Mouse (Mus musculus) MEL (cell line): ENCODE data around the gene Lect2. TPM values are rescaled to one million over a fixed set of nuclear protein-coding genes. Genes with fewer than 3 reads are reported as not detected.

ENCODE experiments used
- DNase-seq: peaks from one replicate; pipeline ENCODE4 v3.0.0; 2011; ENCODE audit warnings: low read depth, low spot score
- H3K27ac ChIP-seq: 2 replicates; pipeline ENCODE4 v1.5.1; 2012; ENCODE audit warnings: low read depth, mild to moderate bottlenecking, control low read depth, low read length, moderate library complexity; ENCODE audit not compliant: control insufficient read depth
- H3K27me3 ChIP-seq, 2 experiments: fragments of 150-350 bp in 1 of 2; sonication (generic) in 1 of 2; 2 replicates each; pipeline ENCODE4 v1.6.1; 2012; ENCODE audit warnings: low read length in 2 of 2, mild to moderate bottlenecking in 2 of 2, improper control_type of control experiment in 1 of 2, moderate library complexity in 1 of 2; ENCODE audit not compliant: insufficient read depth in 2 of 2, control insufficient read depth in 1 of 2
- H3K36me3 ChIP-seq, 2 experiments: 2 replicates each; pipeline ENCODE4 v1.6.1; 2012 to 2014; ENCODE audit warnings: low read length in 2 of 2, improper control_type of control experiment in 1 of 2, inconsistent platforms in 1 of 2, mild to moderate bottlenecking in 1 of 2; ENCODE audit not compliant: insufficient read depth in 2 of 2, control insufficient read depth in 1 of 2
- H3K4me1 ChIP-seq, 2 experiments: fragments of 150-350 bp in 1 of 2; sonication (generic) in 1 of 2; 2 replicates each; pipeline ENCODE4 v1.6.1; 2012; ENCODE audit warnings: low read length in 2 of 2, improper control_type of control experiment in 1 of 2, mild to moderate bottlenecking in 1 of 2; ENCODE audit not compliant: insufficient read depth in 2 of 2, control insufficient read depth in 1 of 2
- H3K4me3 ChIP-seq, 2 experiments: fragments of 150-350 bp in 1 of 2; sonication (generic) in 1 of 2; 2 replicates each; pipeline ENCODE4 v1.5.1; 2012; ENCODE audit warnings: low read depth in 2 of 2, low read length in 2 of 2, mild to moderate bottlenecking in 2 of 2, moderate library complexity in 2 of 2, control low read depth in 1 of 2, improper control_type of control experiment in 1 of 2; ENCODE audit not compliant: control insufficient read depth in 1 of 2, insufficient read depth in 1 of 2
- H3K79me2 ChIP-seq: 2 replicates; pipeline ENCODE4 v1.6.1; 2012; ENCODE audit warnings: mild to moderate bottlenecking, low read length, moderate library complexity; ENCODE audit not compliant: control insufficient read depth, poor library complexity, insufficient read depth
- H3K9ac ChIP-seq: 2 replicates; pipeline ENCODE4 v1.6.1; 2012; ENCODE audit warnings: low read depth, mild to moderate bottlenecking, control low read depth, low read length, moderate library complexity; ENCODE audit not compliant: control insufficient read depth, poor library complexity, severe bottlenecking
- H3K9me3 ChIP-seq: fragments of 150-350 bp; sonication (generic); replicated peaks from 2 replicates; pipeline ENCODE4 v1.6.1; 2012; ENCODE audit warnings: mild to moderate bottlenecking, low read length, improper control_type of control experiment, moderate library complexity; ENCODE audit not compliant: insufficient read depth
- BHLHE40 ChIP-seq: IDR thresholded peaks from 2 replicates; pipeline ENCODE4 v1.6.1; 2012; ENCODE audit warnings: low read depth, mild to moderate bottlenecking, inconsistent platforms, low read length, improper control_type of control experiment, borderline replicate concordance
- CHD2 ChIP-seq: IDR thresholded peaks from 2 replicates; pipeline ENCODE4 v1.6.1; 2011; ENCODE audit warnings: low read length, improper control_type of control experiment
- CTCF ChIP-seq, 3 experiments: IDR thresholded peaks in 2 of 3; conservative IDR thresholded peaks in 1 of 3; 2 replicates each; pipeline ENCODE4 v1.5.1; 2011 to 2012; ENCODE audit warnings: low read length in 3 of 3, low read depth in 2 of 3, mild to moderate bottlenecking in 2 of 3, improper control_type of control experiment in 1 of 3, inconsistent platforms in 1 of 3, mixed read lengths in 1 of 3, moderate library complexity in 1 of 3; ENCODE audit not compliant: control insufficient read depth in 1 of 3, insufficient read depth in 1 of 3, poor library complexity in 1 of 3, severe bottlenecking in 1 of 3
- ELF1 ChIP-seq: IDR thresholded peaks from 2 replicates; pipeline ENCODE4 v1.6.1; 2014; ENCODE audit warnings: low read depth, mild to moderate bottlenecking, inconsistent platforms, low read length, improper control_type of control experiment, moderate library complexity
- EP300 ChIP-seq, 2 experiments: IDR thresholded peaks; 2 replicates each; pipeline ENCODE4 v1.6.1; 2011; ENCODE audit warnings: improper control_type of control experiment in 2 of 2, low read length in 2 of 2, low read depth in 1 of 2, mild to moderate bottlenecking in 1 of 2
- ETS1 ChIP-seq: IDR thresholded peaks from 2 replicates; pipeline ENCODE4 v1.6.1; 2012; ENCODE audit warnings: low read depth, mild to moderate bottlenecking, inconsistent platforms, low read length, improper control_type of control experiment, moderate library complexity
- GATA1 ChIP-seq: IDR thresholded peaks from 2 replicates; pipeline ENCODE4 v1.6.1; 2011; ENCODE audit warnings: low read depth, low read length, improper control_type of control experiment
- HCFC1 ChIP-seq: IDR thresholded peaks from 2 replicates; pipeline ENCODE4 v1.6.1; 2012; ENCODE audit warnings: low read depth, mild to moderate bottlenecking, inconsistent platforms, low read length, improper control_type of control experiment, moderate library complexity
- JUND ChIP-seq: IDR thresholded peaks from 2 replicates; pipeline ENCODE4 v1.6.1; 2011; ENCODE audit warnings: low read depth, mild to moderate bottlenecking, improper control_type of control experiment, low read length
- KAT2A ChIP-seq: conservative IDR thresholded peaks from 2 replicates; pipeline ENCODE4 v1.6.1; 2012; ENCODE audit warnings: low read depth, low read length, improper control_type of control experiment, inconsistent platforms
- MAX ChIP-seq: IDR thresholded peaks from 2 replicates; pipeline ENCODE4 v1.6.1; 2011; ENCODE audit warnings: low read length, improper control_type of control experiment
- MAZ ChIP-seq: IDR thresholded peaks from 2 replicates; pipeline ENCODE4 v1.6.1; 2012; ENCODE audit warnings: low read depth, mild to moderate bottlenecking, inconsistent platforms, low read length, improper control_type of control experiment
- MYB ChIP-seq: IDR thresholded peaks from 2 replicates; pipeline ENCODE4 v1.6.1; 2011; ENCODE audit warnings: mild to moderate bottlenecking, low read depth, low read length, improper control_type of control experiment
- NELFE ChIP-seq: IDR thresholded peaks from 2 replicates; pipeline ENCODE4 v1.6.1; 2011; ENCODE audit warnings: low read depth, low read length, improper control_type of control experiment
- NRF1 ChIP-seq: IDR thresholded peaks from 2 replicates; pipeline ENCODE4 v1.6.1; 2014; ENCODE audit warnings: low read depth, mild to moderate bottlenecking, inconsistent platforms, low read length, improper control_type of control experiment, moderate library complexity; ENCODE audit not compliant: poor library complexity, insufficient read depth, severe bottlenecking
- POLR2AphosphoS2 ChIP-seq: IDR thresholded peaks from 2 replicates; pipeline ENCODE4 v1.6.1; 2011; ENCODE audit warnings: low read length, improper control_type of control experiment
- POLR2AphosphoS5 ChIP-seq: IDR thresholded peaks from 2 replicates; pipeline ENCODE4 v1.6.1; 2012; ENCODE audit warnings: low read depth, borderline replicate concordance, mild to moderate bottlenecking, inconsistent platforms, low read length, moderate library complexity, mixed read lengths
- TAL1 ChIP-seq: IDR thresholded peaks from 2 replicates; pipeline ENCODE4 v1.6.1; 2012; ENCODE audit warnings: mild to moderate bottlenecking, inconsistent platforms, low read length, moderate library complexity, mixed read lengths
- TCF12 ChIP-seq: IDR thresholded peaks from 2 replicates; pipeline ENCODE4 v1.6.1; 2014; ENCODE audit warnings: low read depth, mild to moderate bottlenecking, inconsistent platforms, low read length, improper control_type of control experiment, moderate library complexity
- UBTF ChIP-seq: IDR thresholded peaks from 2 replicates; pipeline ENCODE4 v1.6.1; 2012; ENCODE audit warnings: low read depth, mild to moderate bottlenecking, inconsistent platforms, low read length, improper control_type of control experiment, moderate library complexity, borderline replicate concordance; ENCODE audit not compliant: insufficient read depth
- ZNF384 ChIP-seq: IDR thresholded peaks from 2 replicates; pipeline ENCODE4 v1.6.1; 2012; ENCODE audit warnings: low read depth, mild to moderate bottlenecking, inconsistent platforms, low read length, improper control_type of control experiment
- polyA plus RNA-seq, 2 experiments: library from polyadenylated mRNA; stranded (reverse) in 1 of 2; unstranded in 1 of 2; fragments of >175 nt in 1 of 2; fragments of >200 nt in 1 of 2; gene quantifications; 2 replicates each; pipeline versions ENCODE4 v1.2.1 to v1.2.4; 2012; ENCODE audit warnings: low replicate concordance in 2 of 2, low read depth in 1 of 2; ENCODE audit not compliant: insufficient read length in 2 of 2, insufficient read depth in 1 of 2, missing spikeins in 1 of 2
- total RNA-seq: library from RNA; depleted of rRNA; stranded (reverse); fragments of 300-350 nt; gene quantifications from 2 replicates; pipeline ENCODE4 v1.2.3, GENCODE M21; 2012

Gene Lect2
- total and polyA plus RNA-seq, 3 experiments = not detected

- DNase-seq = no peak
- Histone ChIP-seq H3K9ac (no peak overlapping the region), H3K9me3 (no peaks in the 10 kb centered on the region), H3K36me3 (no peaks in the 10 kb centered on the region), H3K27me3 (no peaks in the 10 kb centered on the region), H3K4me1 (no peaks in the 10 kb centered on the region), H3K79me2 (no peaks in the 10 kb centered on the region), H3K4me3 (no peak overlapping the region), H3K27ac (no peak overlapping the region)
- TF ChIP-seq KAT2A = no peak
- no peak for TF ChIP-seq UBTF
- TF ChIP-seq POLR2AphosphoS2 = no peak
- no peak for TF ChIP-seq POLR2AphosphoS5
- no peak for TF ChIP-seq MYB
- no peak for TF ChIP-seq CHD2
- TF ChIP-seq TAL1 = no peak
- no peak for TF ChIP-seq BHLHE40
- no peak for TF ChIP-seq TCF12
- TF ChIP-seq HCFC1 = no peak
- no peak for TF ChIP-seq EP300 (IDR thresholded peaks at IDR 0.05; ENCODE audit: low read depth in 1 of 2, low read length in 2 of 2)
- TF ChIP-seq NRF1 = no peak
- no peak for TF ChIP-seq MAZ
- TF ChIP-seq JUND = no peak
- TF ChIP-seq GATA1 = no peak
- TF ChIP-seq NELFE = no peak
- no peak for TF ChIP-seq ETS1
- no peak for TF ChIP-seq ELF1
- no peak for TF ChIP-seq ZNF384
- TF ChIP-seq, all 39 proteins: peak for 0
Measured at GRCm38 (mm10) chr13:56551661-56552060, 3.4 kb upstream of the Lect2 start.

- no peak for TF ChIP-seq CTCF (IDR thresholded peaks at IDR 0.05 in 2 of 3, conservative IDR thresholded peaks at IDR 0.05 in 1 of 3; ENCODE audit: control insufficient read depth in 1 of 3, insufficient read depth in 1 of 3, low read depth in 2 of 3, low read length in 3 of 3, poor library complexity in 1 of 3, severe bottlenecking in 1 of 3)
- no peak for TF ChIP-seq MAX
- Histone ChIP-seq H3K9ac (no peak overlapping the region), H3K36me3 (no peaks in the 10 kb centered on the region), H3K27me3 (no peaks in the 10 kb centered on the region), H3K4me1 (no peaks in the 10 kb centered on the region), H3K4me3 (no peak overlapping the region), H3K79me2 (no peaks in the 10 kb centered on the region), H3K9me3 (no peaks in the 10 kb centered on the region), H3K27ac (no peak overlapping the region)
- no peak for DNase-seq
Measured at GRCm38 (mm10) chr13:56550574-56550973, 2.3 kb upstream of the Lect2 start.
